ENCODE assay signal across 8 mouse cellular contexts in genomic region chr13:52469795-52470690, GRCm38 (mm10).
DNase-seq lines count a peak whose midpoint lies in the region; ATAC-seq and TF ChIP-seq lines count a peak whose summit lies in the region.
"Had no signal": no experiment of that assay in that cellular context is flagged by ENCODE, and none has a peak within 500 bp of the region (broad histone marks: within the 10 kb centered on the region; RNA-seq: fewer than 3 reads in every experiment).

No protein-coding gene starts in this region.

- DNase-seq in 3134 (ENCODE audit: extremely low read depth, insufficient read length, low spot score): peak; percentile 53
- peak; percentile 95 for DNase-seq in 3T3-L1 (ENCODE audit: low read depth, low spot score)
- DNase-seq in cerebellum, adult 9-11 months: peak; percentile 94
- DNase-seq in heart, postnatal 25 days (ENCODE audit: low spot score): peak; percentile 7
- DNase-seq in midbrain, postnatal 0 days (ENCODE audit: low spot score): peak; percentile 94
- no peak for DNase-seq in kidney, postnatal 36 days
- DNase-seq in gastrocnemius, adult 8-10 months (ENCODE audit: low spot score in 2 of 2): no peak

- H3K27me3 ChIP-seq in midbrain, postnatal 0 days (ENCODE audit: insufficient read depth, low read length): no peaks in the 10 kb centered on the region
- H3K27me3 ChIP-seq: stomach, embryonic 15.5 days had no signal

- no peaks in the 10 kb centered on the region for H3K9me3 ChIP-seq in midbrain, postnatal 0 days (ENCODE audit: low read length)
- H3K9me3 ChIP-seq: stomach, embryonic 15.5 days had no signal

- no peaks in the 10 kb centered on the region for H3K36me3 ChIP-seq in midbrain, postnatal 0 days (ENCODE audit: insufficient read depth, low read length)
- H3K36me3 ChIP-seq: stomach, embryonic 15.5 days had no signal

- intact Hi-C loops in heart, postnatal 25 days (cut with DNase I): no loop called here

- H3K4me1 ChIP-seq in midbrain, postnatal 0 days (ENCODE audit: insufficient read depth, low read length): peaks cover 5% of the 10 kb centered on the region; the same call in 1 of the 2 replicates
- H3K4me1 ChIP-seq: stomach, embryonic 15.5 days had no signal

- peak overlapping the region; percentile 81 for H3K27ac ChIP-seq in midbrain, postnatal 0 days (ENCODE audit: low read depth, low read length)
- H3K27ac ChIP-seq: stomach, embryonic 15.5 days had no signal

- peak; percentile 79 for ATAC-seq in midbrain, postnatal 0 days (ENCODE audit: low FRiP score)

- 0 out of 2 replicates have a peak overlapping the region, but pooled peaks have one; percentile 9 for H3K9ac ChIP-seq in midbrain, postnatal 0 days (replicated peaks; ENCODE audit: low read length, poor library complexity, severe bottlenecking)
- H3K9ac ChIP-seq: stomach, embryonic 15.5 days had no signal

- H3K4me3 ChIP-seq in midbrain, postnatal 0 days (ENCODE audit: low read depth, low read length): no peak overlapping the region
- H3K4me3 ChIP-seq: stomach, embryonic 15.5 days had no signal

- H3K4me2 ChIP-seq in midbrain, postnatal 0 days (ENCODE audit: low read depth, low read length, poor library complexity, severe bottlenecking): no peak overlapping the region
- H3K4me2 ChIP-seq: stomach, embryonic 15.5 days had no signal

- WGBS in midbrain, postnatal 0 days: 16% methylated on average over 10 of the region's 10 CpGs

- TF ChIP-seq CTCF in midbrain, postnatal 0 days (IDR thresholded peaks at IDR 0.05): no peak

Comparison
In these comparisons a context has a peak if more than half of its experiments do, and no peak if none do; other contexts are left out.
1. DNase-seq: peak in 3134 (single experiment), 3T3-L1 (single experiment), cerebellum, adult 9-11 months (single experiment), heart, postnatal 25 days (single experiment) and midbrain, postnatal 0 days (single experiment); none in kidney, postnatal 36 days (0 of 2) and gastrocnemius, adult 8-10 months (0 of 2).